Mouse (Mus musculus) lung, adult 10 weeks (tissue): Measurements from ENCODE around the gene Taf1d. TPM values are rescaled to one million over a fixed set of nuclear protein-coding genes. Genes with fewer than 3 reads are reported as not detected.

Experiments used
- polyA plus RNA-seq: library from polyadenylated mRNA; stranded (reverse); fragments of 350-450 nt; fragmentation: Illumina TruSeq; extraction: RNeasy Lipid Tissue Mini Kit (QIAGEN cat#74804); gene quantifications from one replicate; pipeline ENCODE4 v1.2.3, GENCODE M21; 2014; ENCODE audit warnings: low read depth, low replicate concordance; ENCODE audit not compliant: insufficient read depth

The Taf1d gene
- polyA plus RNA-seq: 17.4 TPM

GRCm38 (mm10) chr9:15305503-15306397 is at the start of gene Taf1d:
Gene Taf1d, plus strand, starts transcription at chr9:15306214.

GRCm38 (mm10) chr9:15279649-15280490 is 26.1 kb upstream of the Taf1d start, which contains the start of gene Med17:
Gene Med17, minus strand, starts transcription at chr9:15279931.

GRCm38 (mm10) chr9:15306398-15307119 is 545 bp downstream of the Taf1d start, which contains the start of gene 4931406C07Rik:
Gene 4931406C07Rik, minus strand, starts transcription at chr9:15306448.

GRCm38 (mm10) chr9:15357484-15358275 is 51.7 kb downstream of the Taf1d start, which contains the start of gene Cep295:
Gene Cep295, minus strand, starts transcription at chr9:15357788.

Other genes starting within 250 kb of the Taf1d start
- not detected for gene Hephl1, start 194.1 kb upstream of the Taf1d start, polyA plus RNA-seq
- 0.60 TPM for gene Vstm5, start 67.2 kb upstream of the Taf1d start, polyA plus RNA-seq
- 26.3 TPM for gene Med17, start 26.3 kb upstream of the Taf1d start, polyA plus RNA-seq
- 22.3 TPM for gene 4931406C07Rik, start 234 bp downstream of the Taf1d start, polyA plus RNA-seq
- gene Cep295, start 51.6 kb downstream of the Taf1d start, polyA plus RNA-seq: 2.6 TPM
- gene Smco4, start 187.2 kb downstream of the Taf1d start, polyA plus RNA-seq: 49.6 TPM